Mouse (Mus musculus): ENCODE measurements around the gene Ssr1. TPM values are rescaled to one million over a fixed set of nuclear protein-coding genes. Genes with fewer than 3 reads are reported as not detected.

Ssr1 gene
- polyA plus RNA-seq, 1 experiment from 2014 or later: 81.1 TPM

DNA sequence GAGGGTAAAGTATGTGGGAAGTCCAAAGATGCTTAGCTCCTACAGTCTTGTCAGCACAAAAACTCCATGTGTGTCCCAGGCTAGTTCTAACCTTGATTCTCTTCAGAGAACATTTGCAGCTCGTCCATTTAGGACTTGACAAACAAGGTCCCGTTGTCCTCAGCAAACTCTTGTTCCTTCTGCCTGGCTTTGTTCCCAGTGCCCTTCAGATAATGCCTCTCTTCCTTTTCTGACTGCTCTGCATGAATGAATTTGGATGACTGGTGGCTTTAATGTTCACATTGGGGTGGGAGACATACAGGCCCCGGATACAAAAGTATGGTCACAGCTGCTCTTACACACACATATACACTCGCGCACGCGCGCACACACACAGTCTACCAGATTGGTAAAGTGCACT, 59.1 kb downstream of the Ssr1 start:
- no peaks in the 10 kb centered on the region for H3K9me3 ChIP-seq (ENCODE audit: control insufficient read depth, low read length)
- no peaks in the 10 kb centered on the region for H3K27me3 ChIP-seq (ENCODE audit: control insufficient read depth, insufficient read depth, low read length)
- H3K36me3 ChIP-seq (ENCODE audit: control insufficient read depth, insufficient read depth, low read length): no peaks in the 10 kb centered on the region
- ATAC-seq (ENCODE audit: low FRiP score, low TSS enrichment) (no peak), DNase-seq (peak; percentile 18)
- no peak overlapping the region for H3K27ac ChIP-seq (replicated peaks; ENCODE audit: low read depth, low read length)
- WGBS: 78% methylated on average over 8 of the region's 8 CpGs
- H3K4me1 ChIP-seq (ENCODE audit: control insufficient read depth, insufficient read depth, low read length): no peaks in the 10 kb centered on the region
- H3K4me3 ChIP-seq (replicated peaks; ENCODE audit: low read depth, low read length): no peak overlapping the region
- H3K9ac ChIP-seq (replicated peaks; ENCODE audit: low read length): no peak overlapping the region
- no peak overlapping the region for H3K4me2 ChIP-seq (ENCODE audit: low read length)

DNA sequence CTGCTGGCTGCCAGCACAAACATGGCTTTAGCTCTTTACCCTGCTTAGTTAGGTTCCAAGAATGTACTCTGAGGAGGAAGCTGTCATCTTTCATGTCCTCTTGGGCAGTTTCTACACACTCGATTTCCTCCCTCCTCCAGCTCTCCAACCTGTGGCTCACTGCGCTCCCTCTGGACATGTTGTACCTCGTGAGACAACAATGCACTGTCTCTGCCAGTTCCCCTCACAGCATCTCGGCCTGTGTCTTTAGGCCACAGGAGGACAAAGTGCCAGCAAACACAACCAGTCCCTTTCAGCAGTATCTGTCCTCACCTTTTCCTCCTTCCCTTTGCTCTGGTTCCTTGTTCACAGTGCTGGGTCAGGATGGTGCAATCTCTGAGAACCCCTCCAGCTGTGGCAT, 59.9 kb downstream of the Ssr1 start:
- Histone ChIP-seq H3K9ac (replicated peaks; ENCODE audit: low read length) (no peak overlapping the region), H3K27ac (replicated peaks; ENCODE audit: low read depth, low read length) (no peak overlapping the region), H3K27me3 (ENCODE audit: control insufficient read depth, insufficient read depth, low read length) (no peaks in the 10 kb centered on the region), H3K4me3 (replicated peaks; ENCODE audit: low read depth, low read length) (no peak overlapping the region), H3K4me1 (ENCODE audit: control insufficient read depth, insufficient read depth, low read length) (no peaks in the 10 kb centered on the region), H3K9me3 (ENCODE audit: control insufficient read depth, low read length) (no peaks in the 10 kb centered on the region), H3K36me3 (ENCODE audit: control insufficient read depth, insufficient read depth, low read length) (no peaks in the 10 kb centered on the region; the same call in 1 of the 2 replicates), H3K4me2 (ENCODE audit: low read length) (no peak overlapping the region)
- 84% methylated on average over 4 of the region's 4 CpGs for WGBS
- no peak for DNase-seq
- ATAC-seq (ENCODE audit: low FRiP score, low TSS enrichment): no peak

DNA sequence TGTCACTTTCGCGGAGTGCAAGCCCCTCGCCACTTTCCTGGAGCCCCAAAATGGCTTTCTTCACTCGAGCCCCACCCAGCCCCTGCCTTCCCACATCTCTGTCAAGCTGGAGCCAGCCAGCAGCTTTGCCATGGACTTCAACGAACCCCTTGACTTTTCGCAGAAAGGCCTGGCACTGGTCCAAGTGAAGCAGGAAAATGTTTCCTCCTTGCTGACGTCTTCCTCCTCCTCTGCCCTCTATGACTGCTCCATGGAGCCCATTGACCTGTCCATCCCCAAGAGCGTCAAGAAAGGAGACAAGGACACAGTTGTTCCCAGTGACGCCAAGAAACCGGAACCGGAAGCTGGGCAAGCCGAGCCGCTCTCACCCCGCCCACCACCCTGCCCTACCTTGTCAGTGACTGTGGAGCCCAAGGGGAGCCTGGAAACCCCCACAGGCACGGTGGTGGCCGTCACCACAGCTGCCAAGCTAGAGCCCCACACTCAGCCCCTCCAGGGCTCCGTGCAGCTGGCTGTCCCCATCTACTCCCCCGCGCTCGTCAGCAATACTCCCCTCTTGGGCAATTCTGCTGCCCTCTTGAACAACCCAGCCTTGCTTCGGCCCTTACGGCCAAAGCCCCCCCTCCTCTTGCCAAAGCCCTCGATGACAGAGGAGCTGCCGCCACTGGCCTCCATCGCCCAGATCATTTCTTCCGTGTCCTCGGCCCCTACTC, 62.7 kb downstream of the Ssr1 start:
- H3K9ac ChIP-seq (replicated peaks; ENCODE audit: low read length): no peak overlapping the region
- no peaks in the 10 kb centered on the region for H3K4me1 ChIP-seq (ENCODE audit: control insufficient read depth, insufficient read depth, low read length)
- H3K4me2 ChIP-seq (ENCODE audit: low read length): no peak overlapping the region
- no peak overlapping the region for H3K27ac ChIP-seq (replicated peaks; ENCODE audit: low read depth, low read length)
- H3K9me3 ChIP-seq (ENCODE audit: control insufficient read depth, low read length): no peaks in the 10 kb centered on the region
- H3K27me3 ChIP-seq (ENCODE audit: control insufficient read depth, insufficient read depth, low read length): no peaks in the 10 kb centered on the region
- ATAC-seq (ENCODE audit: low FRiP score, low TSS enrichment) (no peak), DNase-seq (no peak)
- WGBS: 72% methylated on average over 27 of the region's 27 CpGs
- H3K4me3 ChIP-seq (replicated peaks; ENCODE audit: low read depth, low read length): no peak overlapping the region
- H3K36me3 ChIP-seq (ENCODE audit: control insufficient read depth, insufficient read depth, low read length): no peaks in the 10 kb centered on the region; the same call in 1 of the 2 replicates

DNA sequence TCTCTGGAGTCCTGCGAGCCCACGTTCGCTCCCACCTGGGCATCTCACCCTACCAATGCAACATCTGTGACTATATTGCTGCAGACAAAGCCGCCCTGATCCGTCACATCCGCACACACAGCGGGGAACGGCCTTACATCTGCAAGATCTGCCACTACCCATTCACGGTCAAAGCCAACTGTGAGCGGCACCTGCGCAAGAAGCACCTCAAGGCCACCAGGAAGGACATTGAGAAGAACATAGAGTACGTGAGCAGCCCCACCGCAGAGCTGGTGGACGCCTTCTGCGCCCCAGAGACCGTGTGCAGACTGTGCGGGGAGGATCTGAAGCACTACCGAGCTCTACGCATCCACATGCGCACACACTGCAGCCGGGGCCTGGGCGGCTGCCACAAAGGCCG, 63.4 kb downstream of the Ssr1 start:
- no peak for DNase-seq
- Histone ChIP-seq H3K27me3 (ENCODE audit: control insufficient read depth, insufficient read depth, low read length) (no peaks in the 10 kb centered on the region), H3K27ac (replicated peaks; ENCODE audit: low read depth, low read length) (no peak overlapping the region), H3K9me3 (ENCODE audit: control insufficient read depth, low read length) (no peaks in the 10 kb centered on the region), H3K9ac (replicated peaks; ENCODE audit: low read length) (no peak overlapping the region), H3K36me3 (ENCODE audit: control insufficient read depth, insufficient read depth, low read length) (no peaks in the 10 kb centered on the region; the same call in 1 of the 2 replicates), H3K4me3 (replicated peaks; ENCODE audit: low read depth, low read length) (no peak overlapping the region), H3K4me1 (ENCODE audit: control insufficient read depth, insufficient read depth, low read length) (no peaks in the 10 kb centered on the region), H3K4me2 (ENCODE audit: low read length) (no peak overlapping the region)
- no peak for ATAC-seq (ENCODE audit: low FRiP score, low TSS enrichment)
- WGBS: 90% methylated on average over 23 of the region's 23 CpGs

GRCm38 (mm10) chr13:37930091-37930490, 63.9 kb downstream of the Ssr1 start:
- Histone ChIP-seq H3K9me3 (ENCODE audit: control insufficient read depth, low read length) (no peaks in the 10 kb centered on the region), H3K4me3 (replicated peaks; ENCODE audit: low read depth, low read length) (no peak overlapping the region), H3K4me2 (ENCODE audit: low read length) (no peak overlapping the region), H3K27me3 (ENCODE audit: control insufficient read depth, insufficient read depth, low read length) (no peaks in the 10 kb centered on the region), H3K36me3 (ENCODE audit: control insufficient read depth, insufficient read depth, low read length) (no peaks in the 10 kb centered on the region; the same call in 1 of the 2 replicates), H3K4me1 (ENCODE audit: control insufficient read depth, insufficient read depth, low read length) (no peaks in the 10 kb centered on the region), H3K9ac (replicated peaks; ENCODE audit: low read length) (no peak overlapping the region), H3K27ac (replicated peaks; ENCODE audit: low read depth, low read length) (no peak overlapping the region)
- WGBS: 91% methylated on average over 13 of the region's 13 CpGs
- ATAC-seq (ENCODE audit: low FRiP score, low TSS enrichment): no peak
- no peak for DNase-seq

GRCm38 (mm10) chr13:37929532-37929931, 64.5 kb downstream of the Ssr1 start:
- Histone ChIP-seq H3K36me3 (ENCODE audit: control insufficient read depth, insufficient read depth, low read length) (no peaks in the 10 kb centered on the region; the same call in 1 of the 2 replicates), H3K27ac (replicated peaks; ENCODE audit: low read depth, low read length) (no peak overlapping the region), H3K4me2 (ENCODE audit: low read length) (no peak overlapping the region), H3K9me3 (ENCODE audit: control insufficient read depth, low read length) (no peaks in the 10 kb centered on the region), H3K4me3 (replicated peaks; ENCODE audit: low read depth, low read length) (no peak overlapping the region), H3K27me3 (ENCODE audit: control insufficient read depth, insufficient read depth, low read length) (no peaks in the 10 kb centered on the region), H3K4me1 (ENCODE audit: control insufficient read depth, insufficient read depth, low read length) (no peaks in the 10 kb centered on the region), H3K9ac (replicated peaks; ENCODE audit: low read length) (no peak overlapping the region)
- 95% methylated on average over 17 of the region's 17 CpGs for whole genome bisulfite sequencing
- ATAC-seq (ENCODE audit: low FRiP score, low TSS enrichment) (no peak), DNase-seq (no peak)

DNA sequence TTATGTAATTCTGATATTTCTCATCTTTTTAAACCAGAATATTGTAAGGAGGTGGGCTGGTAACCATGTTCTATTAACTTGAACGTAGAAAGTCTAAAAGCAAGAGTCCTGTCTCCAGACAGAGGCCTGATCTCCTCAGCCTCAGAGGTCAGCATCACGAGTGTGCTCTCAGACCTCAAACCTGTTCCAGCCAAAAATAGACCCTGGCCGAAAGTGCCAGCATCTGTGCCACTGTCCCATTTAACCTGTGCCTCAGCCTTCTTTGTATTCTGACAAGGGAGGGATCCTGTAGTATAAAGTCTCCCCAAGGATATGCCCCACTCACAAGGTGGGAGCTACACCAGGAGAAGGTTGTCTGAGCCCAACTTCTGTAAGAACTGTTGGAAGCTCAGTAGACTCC, 67.6 kb downstream of the Ssr1 start:
- no peak for ATAC-seq (ENCODE audit: low FRiP score, low TSS enrichment)
- no peak overlapping the region for H3K4me2 ChIP-seq (ENCODE audit: low read length)
- no peak overlapping the region for H3K9ac ChIP-seq (replicated peaks; ENCODE audit: low read length)
- H3K4me3 ChIP-seq (replicated peaks; ENCODE audit: low read depth, low read length): no peak overlapping the region
- no peak overlapping the region for H3K27ac ChIP-seq (replicated peaks; ENCODE audit: low read depth, low read length)
- no peaks in the 10 kb centered on the region; the same call in 1 of the 2 replicates for H3K36me3 ChIP-seq (ENCODE audit: control insufficient read depth, insufficient read depth, low read length)
- no peaks in the 10 kb centered on the region for H3K27me3 ChIP-seq (ENCODE audit: control insufficient read depth, insufficient read depth, low read length)
- H3K9me3 ChIP-seq (ENCODE audit: control insufficient read depth, low read length): no peaks in the 10 kb centered on the region
- DNase-seq: no peak
- WGBS: 93% methylated on average over 3 of the region's 3 CpGs
- H3K4me1 ChIP-seq (ENCODE audit: control insufficient read depth, insufficient read depth, low read length): no peaks in the 10 kb centered on the region

GRCm38 (mm10) chr13:37924461-37924948, 69.5 kb downstream of the Ssr1 start:
- no peaks in the 10 kb centered on the region for H3K27me3 ChIP-seq (ENCODE audit: control insufficient read depth, insufficient read depth, low read length)
- WGBS: 88% methylated on average over 4 of the region's 4 CpGs

More at GRCm38 (mm10) chr13:37924461-37924948, 69.5 kb downstream of the Ssr1 start:
- no peak for ATAC-seq (ENCODE audit: low FRiP score, low TSS enrichment)
- Histone ChIP-seq H3K27ac (replicated peaks; ENCODE audit: low read depth, low read length) (no peak overlapping the region), H3K4me2 (ENCODE audit: low read length) (no peak overlapping the region), H3K4me3 (replicated peaks; ENCODE audit: low read depth, low read length) (no peak overlapping the region), H3K4me1 (ENCODE audit: control insufficient read depth, insufficient read depth, low read length) (no peaks in the 10 kb centered on the region), H3K36me3 (ENCODE audit: control insufficient read depth, insufficient read depth, low read length) (no peaks in the 10 kb centered on the region; the same call in 1 of the 2 replicates), H3K9me3 (ENCODE audit: control insufficient read depth, low read length) (no peaks in the 10 kb centered on the region), H3K9ac (replicated peaks; ENCODE audit: low read length) (no peak overlapping the region)
- no peak for DNase-seq
